Mouse (Mus musculus): ENCODE measurements around the gene Fbxl15.

Gene Fbxl15

DNA sequence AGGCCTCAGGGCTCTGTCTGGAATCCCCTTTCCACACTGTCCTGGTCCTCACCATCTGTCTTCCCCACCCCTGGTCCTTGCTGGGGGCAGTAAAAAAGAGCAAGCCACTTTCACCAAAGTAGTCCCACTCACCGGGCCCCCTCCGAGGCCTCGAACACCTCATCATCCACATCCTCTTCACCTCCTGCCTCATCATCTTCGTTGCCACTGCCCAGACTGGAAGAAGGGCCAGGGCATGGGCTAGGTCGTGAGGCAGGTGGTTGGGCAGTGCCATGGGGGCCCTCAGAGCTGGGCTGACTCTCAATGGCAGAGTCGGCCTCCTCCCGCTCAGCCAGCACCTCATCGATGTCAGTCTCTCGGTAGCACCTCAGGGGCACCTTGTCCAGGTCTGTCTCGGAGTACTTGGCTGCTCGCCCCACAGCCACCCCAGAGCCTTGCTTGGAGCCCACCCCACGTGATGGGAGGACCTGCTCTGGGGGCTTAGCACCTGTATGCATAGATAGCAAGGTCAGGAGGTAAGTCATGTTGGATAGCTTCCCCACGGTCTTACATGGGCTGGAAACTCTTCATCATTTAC, 4.9 kb upstream of the Fbxl15 start:
- no peak for DNase-seq (ENCODE audit: low read depth)

DNA sequence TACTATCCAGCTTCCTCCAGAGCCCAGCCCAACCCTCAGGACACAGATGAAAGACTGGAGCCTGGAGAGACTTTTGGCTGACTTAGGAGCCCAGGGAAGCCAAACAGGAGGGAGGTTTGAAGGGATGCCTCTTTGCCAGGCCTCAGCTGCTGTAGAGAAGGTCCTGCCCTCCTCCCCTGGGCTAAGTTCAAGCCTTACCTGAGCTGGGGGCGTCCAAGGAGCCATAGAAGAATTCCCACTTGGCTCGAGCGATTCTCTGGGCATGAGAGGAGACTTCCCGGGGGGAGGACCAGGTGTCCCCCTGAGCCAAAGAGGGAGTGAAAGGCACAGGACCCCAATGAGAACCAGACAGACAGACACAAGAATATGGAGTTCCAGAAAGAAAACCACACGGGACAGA, 4.3 kb upstream of the Fbxl15 start:
- no peak for DNase-seq (ENCODE audit: low read depth)

DNA sequence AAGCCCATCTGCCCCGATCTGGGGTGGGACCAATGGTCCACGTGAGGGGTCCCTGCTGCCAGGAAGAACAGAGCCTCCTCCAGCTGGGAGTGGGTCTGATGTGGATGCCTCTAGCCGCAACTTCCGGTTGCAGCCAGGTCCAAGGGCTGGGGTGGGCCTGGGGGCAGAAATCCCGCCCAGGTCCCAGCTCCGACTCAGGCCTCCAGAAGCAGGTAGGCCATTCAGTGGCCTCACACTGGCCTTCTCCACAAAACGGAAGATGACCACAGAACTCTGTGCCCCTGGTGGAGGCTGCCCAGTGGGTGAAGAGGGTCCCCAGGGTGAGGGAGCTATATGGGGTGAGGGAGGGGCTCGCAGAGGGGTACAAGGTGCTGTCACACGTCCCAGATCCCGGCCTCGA, 3.6 kb upstream of the Fbxl15 start:
- DNase-seq (ENCODE audit: low read depth), result no peak

DNA sequence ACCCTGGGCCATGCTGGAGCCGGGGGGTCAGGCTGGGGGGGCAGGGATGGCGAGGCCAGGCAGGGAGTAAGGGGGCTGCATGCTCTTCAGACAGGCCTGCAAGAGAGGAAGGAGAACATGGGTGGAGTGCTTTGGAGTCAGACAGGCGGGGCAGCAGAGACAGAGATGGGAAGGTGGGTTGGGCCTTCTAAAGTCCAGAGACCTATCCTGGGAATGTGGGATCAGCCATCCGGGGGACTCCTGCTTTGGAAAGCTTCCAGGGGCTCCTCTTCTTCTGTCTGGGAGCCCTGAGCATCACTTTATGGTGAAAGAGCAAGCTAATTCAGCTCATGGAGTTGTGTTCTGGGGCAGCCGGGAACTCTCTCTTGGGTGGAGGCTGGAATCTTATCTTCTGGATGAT, 3.1 kb upstream of the Fbxl15 start:
- no peak for DNase-seq (ENCODE audit: low read depth)

DNA sequence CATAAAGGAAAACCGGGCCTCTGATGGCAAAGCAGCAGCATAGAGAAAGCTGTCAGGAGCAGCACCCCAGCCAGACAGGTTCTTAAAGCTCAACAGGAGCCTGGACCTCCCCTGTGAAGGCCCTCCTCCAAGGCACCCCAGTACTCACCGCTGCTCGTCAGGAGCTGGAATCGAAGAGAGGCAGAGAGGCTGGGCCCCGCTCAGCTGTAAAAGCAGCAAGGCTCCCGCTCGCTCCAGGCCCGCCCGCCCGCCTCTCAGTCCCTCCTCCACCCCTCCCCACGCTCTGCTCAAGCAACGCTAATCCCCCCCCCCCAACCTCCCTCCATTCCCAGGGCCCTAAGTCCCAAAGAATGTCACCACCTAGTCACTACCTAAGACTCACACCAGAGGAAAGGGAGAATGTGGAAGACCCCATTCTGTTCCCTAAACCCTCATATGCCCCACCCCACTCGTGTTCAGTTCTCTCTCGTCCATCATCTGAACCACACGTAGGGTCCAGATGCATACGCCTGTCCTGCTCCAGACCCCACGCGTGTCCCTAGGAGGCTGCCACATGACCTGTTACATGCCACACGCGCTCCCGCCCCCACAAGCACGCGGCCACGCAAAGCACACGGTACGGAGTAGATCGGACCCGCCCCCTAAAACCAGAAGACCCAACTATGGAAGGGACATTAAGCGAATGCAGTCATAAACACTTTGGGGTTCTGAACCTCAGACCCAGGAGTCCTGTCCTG, 1.8 kb upstream of the Fbxl15 start:
- DNase-seq (ENCODE audit: low read depth), result no peak

DNA sequence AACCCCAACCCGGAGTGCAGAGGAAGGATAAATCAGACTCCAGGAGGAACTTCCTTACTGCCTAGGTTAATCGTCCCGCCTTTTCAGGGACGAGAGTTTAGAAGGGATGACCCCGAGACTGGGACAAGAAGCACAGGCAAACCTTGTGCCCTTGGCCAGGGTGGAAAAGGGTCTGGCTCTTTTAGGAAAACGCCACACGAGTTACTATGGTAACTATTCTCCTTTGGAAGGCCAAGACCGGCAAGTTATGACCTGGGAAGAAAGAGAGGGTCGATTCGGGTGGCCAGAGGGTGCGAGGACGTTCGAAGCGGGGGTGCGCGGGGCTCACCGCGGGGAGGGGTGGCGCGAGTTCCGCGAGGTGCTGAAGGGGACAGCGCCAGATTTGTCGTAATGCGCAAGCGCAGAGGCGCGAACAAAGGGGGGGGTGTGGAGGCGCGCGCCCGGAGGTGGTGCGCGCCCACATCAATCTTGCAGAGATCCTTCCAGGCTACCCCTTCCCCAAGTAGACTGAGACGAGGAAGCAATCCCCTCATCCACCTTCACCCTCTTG, 1.2 kb upstream of the Fbxl15 start, which contains the start of gene Psd:
TSS of gene Psd (minus strand) at position 401 of the 550 bp plus-strand sequence.
- DNase-seq (ENCODE audit: low read depth), result no peak

DNA sequence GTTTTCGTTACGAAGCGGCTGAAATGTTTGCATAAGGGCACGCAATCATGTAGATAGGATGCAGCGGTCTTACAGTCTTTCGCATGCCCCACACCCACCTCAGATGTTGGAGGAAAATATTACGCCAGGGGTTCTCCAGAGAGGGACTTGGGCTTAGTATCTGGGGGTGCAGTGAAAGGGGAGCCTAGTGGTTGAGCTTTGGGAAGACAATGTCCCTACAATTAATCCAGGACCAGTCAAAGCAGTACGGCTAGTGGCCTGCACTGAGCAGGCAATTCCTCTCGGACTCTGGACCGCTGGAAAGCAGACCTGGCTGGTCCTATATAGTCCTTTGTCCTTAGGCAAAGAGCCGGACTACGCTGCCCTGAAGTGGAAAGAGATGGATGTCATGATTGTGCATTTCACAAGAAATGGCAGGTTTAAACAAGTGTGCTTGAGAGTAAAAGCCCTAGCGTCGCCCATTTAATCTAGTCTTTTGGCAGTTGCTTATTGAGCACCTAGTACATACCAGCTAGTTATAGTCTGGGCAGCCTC, 386 bp upstream of the Fbxl15 start:
- no peak for DNase-seq (ENCODE audit: low read depth)

DNA sequence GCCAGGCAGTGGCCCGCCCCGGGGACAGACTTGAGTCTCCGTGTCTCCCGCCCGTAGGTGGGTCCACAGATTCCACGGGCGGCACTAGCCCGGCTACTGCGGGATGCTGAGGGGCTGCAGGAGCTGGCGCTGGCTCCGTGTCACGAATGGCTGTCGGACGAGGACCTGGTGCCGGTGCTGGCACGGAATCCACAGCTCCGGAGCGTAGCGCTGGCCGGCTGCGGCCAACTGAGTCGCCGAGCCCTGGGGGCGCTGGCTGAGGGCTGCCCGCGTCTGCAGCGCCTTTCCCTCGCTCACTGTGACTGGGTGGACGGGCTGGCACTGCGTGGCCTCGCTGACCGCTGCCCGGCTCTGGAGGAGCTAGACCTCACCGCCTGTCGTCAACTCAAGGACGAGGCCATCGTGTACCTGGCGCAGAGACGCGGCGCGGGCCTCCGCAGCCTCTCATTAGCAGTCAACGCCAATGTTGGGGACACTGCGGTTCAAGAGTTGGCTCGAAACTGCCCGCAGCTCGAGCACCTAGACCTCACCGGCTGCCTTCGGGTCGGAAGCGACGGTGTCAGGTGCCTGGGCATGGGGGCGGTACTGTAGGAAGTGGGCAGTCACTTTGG, 1.2 kb downstream of the Fbxl15 start:
- DNase-seq (ENCODE audit: low read depth), result no peak

DNA sequence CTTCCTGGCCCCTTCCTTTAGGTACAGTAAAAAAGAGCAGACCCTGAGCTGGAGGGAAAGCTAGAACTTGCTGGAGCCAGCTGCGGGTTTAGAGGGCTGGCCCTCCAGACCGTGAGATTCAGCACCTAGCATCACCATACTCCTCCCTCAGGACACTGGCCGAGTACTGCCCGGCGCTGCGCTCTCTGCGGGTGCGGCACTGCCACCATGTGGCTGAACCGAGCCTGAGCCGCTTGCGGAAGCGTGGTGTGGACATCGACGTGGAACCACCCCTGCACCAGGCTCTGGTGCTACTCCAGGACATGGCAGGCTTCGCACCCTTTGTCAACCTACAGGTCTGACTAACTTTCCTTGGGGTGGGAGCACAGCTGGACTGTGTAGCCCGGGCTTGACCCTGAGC, 2.0 kb downstream of the Fbxl15 start:
- peak; percentile 58 for DNase-seq (ENCODE audit: low read depth)

DNA sequence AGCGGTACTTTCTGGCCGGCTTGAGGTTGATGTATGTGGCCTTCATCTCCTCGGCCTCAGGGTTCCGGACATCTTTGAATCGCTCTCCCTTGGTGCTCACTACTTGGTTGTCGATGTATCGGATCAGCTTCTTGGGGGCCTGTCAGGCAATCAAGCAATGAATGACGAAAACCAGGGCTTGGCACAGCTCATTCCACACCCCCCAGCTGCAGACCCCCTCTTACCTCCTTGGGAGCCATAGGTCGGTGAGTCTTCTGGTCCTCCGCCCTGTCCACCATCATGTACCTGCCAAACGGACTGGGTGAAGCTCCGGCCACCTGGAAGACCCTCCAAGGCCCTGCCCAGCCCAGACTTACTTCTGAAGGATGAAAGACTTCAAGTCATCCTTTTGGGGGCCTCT, 2.7 kb downstream of the Fbxl15 start:
- DNase-seq (ENCODE audit: low read depth), result no peak

DNA sequence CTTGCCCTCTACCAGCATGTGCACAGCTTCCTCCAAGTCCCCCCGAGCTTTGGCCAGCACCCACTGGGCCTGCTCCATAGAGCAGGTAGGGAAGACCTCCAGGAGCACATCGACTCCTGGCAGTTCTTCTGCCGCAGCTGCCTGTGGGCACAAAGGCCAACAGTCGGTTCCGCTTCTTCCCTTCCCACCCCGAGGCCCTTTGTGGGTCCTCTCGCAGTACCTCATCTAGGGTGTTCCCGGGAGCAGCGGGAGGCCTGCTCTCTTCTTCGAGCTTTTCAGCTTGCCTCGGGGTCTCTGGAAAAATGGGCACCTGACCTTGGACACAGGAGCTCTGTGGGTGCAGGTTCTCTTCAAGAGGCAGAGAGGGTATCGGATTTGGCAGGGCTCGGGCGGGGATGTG, 3.3 kb downstream of the Fbxl15 start:
- no peak for DNase-seq (ENCODE audit: low read depth)

DNA sequence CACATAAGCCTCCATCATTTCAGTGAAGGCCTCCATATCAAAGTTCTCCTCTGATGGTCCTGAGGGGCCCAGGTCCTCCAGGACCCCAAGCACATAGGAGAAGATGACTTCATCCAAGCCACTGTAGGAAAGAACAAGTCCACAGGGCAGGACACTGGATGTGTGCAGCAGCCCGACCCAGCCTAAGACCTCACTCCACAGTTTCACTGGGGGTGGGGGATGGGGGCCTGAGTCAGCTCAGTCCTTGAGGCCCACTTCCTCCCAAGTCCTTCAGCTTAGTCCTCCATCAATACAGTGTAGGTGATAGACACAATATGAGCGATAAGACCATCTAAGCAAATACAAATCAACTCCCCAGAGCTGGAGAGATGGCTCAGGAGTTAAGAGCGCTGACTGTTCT, 4.0 kb downstream of the Fbxl15 start:
- DNase-seq (ENCODE audit: low read depth), result no peak

DNA sequence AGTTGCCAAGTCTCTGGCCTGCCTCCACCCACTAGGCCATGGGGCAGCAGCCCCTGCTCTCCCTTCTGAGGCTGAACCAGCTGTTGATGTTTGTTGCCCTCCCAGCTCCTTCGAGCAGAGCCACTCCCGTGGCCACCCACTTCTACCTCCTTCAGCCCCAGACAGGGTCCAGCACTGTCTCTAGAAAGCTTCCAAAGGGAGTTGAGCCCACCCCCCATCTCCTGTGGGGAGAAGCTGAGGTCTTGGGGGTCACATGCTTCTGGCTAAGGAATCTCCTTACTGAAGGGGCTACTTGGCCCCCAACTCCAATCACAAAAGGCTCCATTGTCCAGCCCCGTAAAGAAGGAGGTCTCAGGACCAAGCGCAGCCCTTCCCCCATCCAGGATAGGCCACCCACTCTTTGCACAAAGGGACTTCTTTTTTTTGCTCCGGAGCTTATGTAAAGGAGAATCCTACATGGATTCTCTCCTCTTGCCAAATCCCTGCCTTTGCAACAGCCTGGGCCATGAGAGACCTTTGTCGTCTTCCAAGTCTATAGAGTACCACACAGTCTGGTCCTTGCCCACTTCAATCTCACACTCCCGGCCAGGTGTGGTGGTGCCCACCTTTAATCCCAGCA, 4.8 kb downstream of the Fbxl15 start:
- no peak for DNase-seq (ENCODE audit: low read depth)

DNA sequence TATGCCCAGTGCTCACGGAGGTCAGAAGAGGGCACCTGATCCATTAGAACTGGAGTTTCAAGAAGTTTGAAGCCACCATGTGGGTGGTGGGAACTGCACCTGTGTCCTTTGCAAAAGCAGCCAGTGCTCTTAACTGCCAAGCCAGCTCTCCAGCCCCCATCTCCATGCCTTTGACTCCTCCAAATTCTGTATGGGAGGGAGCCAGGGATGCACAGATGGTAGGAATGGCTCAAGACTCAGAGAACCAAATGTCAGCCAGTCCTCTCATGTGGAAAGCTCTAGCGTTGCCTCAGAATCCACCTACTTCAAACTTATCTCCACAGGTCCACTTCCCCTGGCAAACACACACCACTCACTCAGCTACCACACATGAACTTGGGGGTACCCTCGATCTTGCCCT, 5.9 kb downstream of the Fbxl15 start:
- no peak for DNase-seq (ENCODE audit: low read depth)

DNA sequence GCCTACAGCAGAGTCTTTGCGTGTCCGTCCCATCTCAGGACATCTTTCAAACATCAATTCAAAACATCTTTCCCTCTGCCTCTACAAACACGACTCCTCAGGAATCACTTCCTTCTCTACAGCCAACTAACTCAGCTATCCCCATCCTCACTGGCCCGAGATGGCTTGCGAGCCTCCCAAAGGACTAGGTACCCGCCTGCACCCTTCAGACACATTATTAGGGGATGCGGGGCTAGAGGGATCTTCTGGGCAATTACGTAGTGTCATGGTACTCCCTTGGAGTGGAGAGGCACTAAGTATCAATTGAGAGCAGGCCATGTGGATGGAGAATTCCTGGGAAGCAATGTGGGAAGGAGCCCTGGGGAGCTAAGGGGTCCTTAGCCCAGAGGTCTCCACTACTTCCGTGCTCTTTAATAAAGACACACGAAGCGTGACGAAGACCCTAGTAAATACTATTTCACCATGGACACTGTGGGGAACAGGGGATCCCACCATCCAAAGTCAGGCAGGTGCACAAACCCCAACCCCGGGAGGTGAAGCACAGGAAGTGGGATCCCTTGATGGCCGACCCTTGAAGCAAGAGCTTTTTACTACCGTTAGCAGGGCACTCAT, 9.8 kb downstream of the Fbxl15 start:
- DNase-seq (ENCODE audit: low read depth), result no peak

DNA sequence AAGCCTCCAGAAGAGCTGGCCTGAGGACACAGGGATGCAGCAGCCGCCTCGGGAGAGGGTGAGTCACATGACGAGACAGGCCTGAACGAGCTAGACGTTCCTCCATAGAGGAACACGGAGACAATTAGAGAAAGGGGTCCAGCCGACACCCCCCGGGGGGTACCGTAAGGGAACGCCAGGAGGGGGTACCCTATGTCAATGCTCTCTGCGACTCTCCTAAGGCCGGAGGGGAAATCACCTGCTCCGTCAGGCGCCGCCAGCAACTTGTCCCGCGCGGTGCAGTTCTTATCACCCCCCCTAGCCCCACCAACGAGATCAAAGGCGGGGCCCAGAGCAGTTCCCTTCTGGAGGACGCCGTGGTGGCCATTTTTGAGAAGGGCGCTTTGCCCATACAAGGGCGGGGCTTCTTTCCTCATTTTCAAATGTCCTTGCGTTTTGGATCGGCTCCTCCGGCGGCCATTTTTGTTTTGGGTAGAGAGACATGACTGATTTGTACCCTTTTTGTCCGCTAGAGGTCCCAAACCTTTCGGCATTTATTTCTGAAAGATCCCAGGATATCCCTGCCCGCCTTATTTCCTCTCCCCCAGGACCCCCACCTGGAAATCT, 10.4 kb downstream of the Fbxl15 start, which contains the start of gene Cuedc2:
TSS of gene Cuedc2 (minus strand) at position 372 of the 606 bp plus-strand sequence.
- DNase-seq (ENCODE audit: low read depth), result peak; percentile 98

DNA sequence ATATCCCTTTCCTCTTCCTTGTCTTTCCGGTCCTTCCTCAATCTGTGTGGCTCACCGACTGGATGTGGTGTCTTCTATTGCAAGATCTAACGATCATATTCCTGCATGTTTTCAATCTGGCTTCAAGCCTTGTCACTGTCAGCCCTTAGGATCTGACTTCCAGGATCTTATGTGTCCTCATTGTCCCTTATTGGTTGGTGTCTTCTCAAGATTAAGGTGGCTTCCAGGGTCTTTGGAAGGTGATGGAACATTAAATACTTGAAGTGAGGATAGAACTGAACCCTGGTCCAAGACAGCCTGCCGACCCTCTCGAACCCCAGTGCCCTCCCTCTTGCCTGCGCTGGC, 10.9 kb downstream of the Fbxl15 start:
- DNase-seq (ENCODE audit: low read depth), result no peak

DNA sequence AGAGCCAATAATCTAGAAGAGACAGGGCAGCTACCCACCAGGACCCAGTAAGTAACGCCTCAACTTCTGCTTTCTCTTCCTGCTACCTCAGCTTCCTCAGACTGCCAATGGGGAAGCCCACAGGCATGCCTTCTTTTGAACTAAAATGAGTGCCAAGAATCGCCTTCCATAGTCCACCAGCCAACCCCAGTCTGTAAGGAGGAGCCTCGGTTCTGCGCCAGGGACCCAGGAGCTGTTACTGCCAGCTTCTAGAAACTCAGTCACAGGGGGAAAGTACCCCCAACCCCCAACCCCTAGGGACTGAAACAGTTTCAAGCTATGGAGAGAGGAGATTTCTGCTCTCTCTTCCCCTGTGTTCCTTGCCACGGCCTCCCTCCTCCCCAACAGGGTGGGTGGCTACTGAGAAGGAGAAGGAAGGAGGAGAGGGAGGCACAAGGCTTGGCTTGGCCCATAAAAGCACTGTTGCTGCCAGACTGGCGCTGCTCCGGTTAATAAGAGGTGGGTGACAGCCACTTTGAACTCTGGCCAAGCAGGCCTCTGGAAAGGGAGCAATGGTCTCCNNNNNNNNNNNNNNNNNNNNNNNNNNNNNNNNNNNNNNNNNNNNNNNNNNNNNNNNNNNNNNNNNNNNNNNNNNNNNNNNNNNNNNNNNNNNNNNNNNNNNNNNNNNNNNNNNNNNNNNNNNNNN, 11.4 kb downstream of the Fbxl15 start:
- DNase-seq (ENCODE audit: low read depth), result no peak

DNA sequence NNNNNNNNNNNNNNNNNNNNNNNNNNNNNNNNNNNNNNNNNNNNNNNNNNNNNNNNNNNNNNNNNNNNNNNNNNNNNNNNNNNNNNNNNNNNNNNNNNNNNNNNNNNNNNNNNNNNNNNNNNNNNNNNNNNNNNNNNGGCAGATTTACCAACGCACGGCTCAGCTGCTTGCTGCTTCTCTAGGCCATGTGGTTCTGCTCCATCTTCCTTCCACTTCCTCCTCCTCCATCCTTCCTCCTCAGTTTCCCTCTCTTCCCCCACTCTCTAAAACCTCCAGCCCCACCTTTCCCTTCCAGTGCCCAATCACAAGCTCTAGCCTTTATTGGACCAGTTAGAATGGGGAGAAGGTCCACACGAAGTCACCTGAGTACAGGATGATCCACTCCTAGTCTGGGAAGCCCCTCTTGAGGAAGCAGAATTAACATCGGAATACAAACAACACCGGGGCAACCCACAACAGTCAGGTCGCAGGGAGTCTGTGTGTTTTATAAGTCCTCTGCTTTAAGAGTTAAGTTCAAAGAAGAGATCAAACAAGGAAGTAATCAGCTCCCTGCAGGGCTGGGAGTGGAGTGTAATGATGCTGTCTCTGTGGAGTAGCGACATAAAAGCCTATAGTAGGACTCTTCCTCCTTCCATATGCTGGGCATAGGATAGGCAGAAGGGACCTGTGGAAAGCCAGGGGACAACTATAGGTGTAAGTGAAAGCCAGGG, 16.9 kb downstream of the Fbxl15 start:
- no peak for DNase-seq (ENCODE audit: low read depth)

DNA sequence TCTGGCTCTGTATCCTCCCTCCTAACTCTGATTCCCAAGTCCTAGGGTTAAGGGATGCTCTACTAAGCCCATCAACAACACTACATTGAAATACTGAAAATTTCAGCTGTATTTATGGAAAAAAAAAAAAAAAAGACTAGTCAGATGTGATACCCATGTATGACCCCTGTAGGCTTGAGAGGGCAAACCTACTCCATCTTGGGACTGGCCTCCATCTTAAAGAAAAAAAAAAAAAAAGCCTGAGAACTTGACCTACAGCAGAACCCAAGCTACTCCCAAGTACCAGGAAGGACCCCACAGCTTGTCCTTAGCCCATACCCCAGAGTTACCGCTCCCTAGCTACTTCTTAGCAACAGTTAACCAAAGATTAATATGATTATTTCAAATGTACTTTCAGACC, 19.2 kb downstream of the Fbxl15 start:
- no peak for DNase-seq (ENCODE audit: low read depth)

All from c-Kit-positive CD71-positive TER-119-negative erythroid progenitor cells, embryonic 14.5 days (primary cell).